Mouse (Mus musculus) erythroid progenitor cell, adult 5-6 weeks (primary cell): ENCODE data around the gene Fzd4. TPM values are rescaled to one million over a fixed set of nuclear protein-coding genes. Genes with fewer than 3 reads are reported as not detected.

ENCODE experiments used
- ATAC-seq: replicated peaks from 2 replicates; pipeline ENCODE4 v1.8.0; 2016; ENCODE audit warnings: moderate number of reproducible peaks, mild to moderate bottlenecking, moderate TSS enrichment, inconsistent platforms; ENCODE audit not compliant: poor library complexity, low FRiP score, severe bottlenecking
- total RNA-seq, 2 experiments: library from RNA; stranded (forward) in 1 of 2; stranded (reverse) in 1 of 2; fragments of 150-400 nt in 1 of 2; fragments of 186-747, 209-891 nt in 1 of 2; gene quantifications; 2 replicates each; pipeline versions ENCODE4 v1.2.3 to v1.2.4; 2015 to 2017; ENCODE audit warnings: low replicate concordance in 2 of 2

Fzd4 gene
- total RNA-seq (2015; ENCODE audit: low replicate concordance) (under 0.01 and 0.36 TPM in 2 replicates), total RNA-seq (2017; ENCODE audit: low replicate concordance) (0.26 TPM in 1 of 2 replicates, not detected in the other)

DNA sequence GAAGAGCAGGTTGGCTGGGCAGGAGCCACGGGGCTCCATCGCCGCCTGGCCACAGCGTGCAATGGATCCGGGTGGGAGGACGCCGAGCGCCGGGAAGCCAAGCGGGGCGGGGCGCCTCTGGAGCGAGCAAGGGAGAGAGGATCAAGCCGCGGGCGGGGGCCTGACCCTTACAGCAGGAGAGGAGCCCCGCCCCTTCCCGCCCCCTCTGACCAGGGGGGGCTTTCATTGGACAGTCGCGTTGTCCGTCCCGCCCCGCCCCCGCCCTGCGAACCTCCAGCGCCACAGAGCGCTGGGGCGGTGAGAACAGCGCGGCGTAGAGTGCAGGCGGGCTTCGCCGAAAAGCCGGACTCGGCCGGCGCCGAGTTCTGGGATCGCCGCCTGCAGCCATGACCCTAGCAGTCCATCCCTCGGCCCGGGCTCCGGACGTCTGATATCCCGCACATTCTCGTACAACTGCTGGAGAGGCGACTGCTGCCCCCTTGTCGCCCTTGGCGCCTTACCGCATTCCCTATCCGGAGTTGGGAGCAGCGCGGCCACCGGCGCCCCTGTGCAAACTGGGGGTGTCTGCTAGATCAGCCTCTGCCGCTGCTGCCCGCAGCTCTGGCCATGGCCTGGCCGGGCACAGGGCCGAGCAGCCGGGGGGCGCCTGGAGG, at the start of gene Fzd4, which contains the start of gene Tmem135:
Gene Fzd4 (plus strand): TSS at position 275 of the 653 bp plus-strand sequence.
Gene Tmem135 (minus strand): TSS at position 142 of the 653 bp plus-strand sequence.
- peak; percentile 46; the same call in 1 of the 2 replicates for ATAC-seq

DNA sequence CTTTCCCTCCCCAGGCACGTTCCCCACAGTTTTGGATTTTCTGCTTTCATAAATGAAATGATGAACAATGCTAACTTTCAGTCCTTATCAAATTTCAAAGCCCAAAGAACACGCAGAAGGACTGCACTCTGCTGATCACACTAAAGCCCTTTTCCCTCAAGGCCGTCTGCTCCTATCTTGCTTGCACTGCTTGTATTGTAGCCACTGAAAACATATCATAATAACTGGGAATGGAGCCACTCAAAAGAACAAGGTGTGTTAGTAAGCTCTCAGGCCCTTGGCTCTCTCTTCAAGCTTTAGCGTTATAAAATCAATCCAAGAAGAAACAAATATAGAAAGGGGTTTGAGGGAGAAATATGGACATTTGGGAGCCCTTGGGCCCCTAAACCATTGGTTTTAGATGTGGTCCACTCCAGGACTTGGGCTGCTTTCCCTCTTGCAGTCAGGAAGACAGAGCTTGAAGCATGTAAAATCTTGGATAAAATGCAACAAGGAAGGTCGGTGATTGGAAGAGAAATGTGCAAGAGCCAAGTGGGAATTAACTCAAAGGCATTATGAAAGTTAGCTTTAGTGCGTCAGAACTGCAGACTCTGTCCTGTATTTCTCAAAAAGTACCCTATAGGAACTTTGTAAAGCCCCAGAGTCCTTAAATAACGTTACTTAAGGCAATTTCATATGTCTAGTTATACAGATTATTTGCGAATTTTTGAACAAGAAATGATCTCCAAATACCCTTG, 48.5 kb upstream of the Fzd4 start:
- no peak for ATAC-seq

- no peak for ATAC-seq
Measured at GRCm38 (mm10) chr7:89356307-89356706, 47.8 kb upstream of the Fzd4 start.

DNA sequence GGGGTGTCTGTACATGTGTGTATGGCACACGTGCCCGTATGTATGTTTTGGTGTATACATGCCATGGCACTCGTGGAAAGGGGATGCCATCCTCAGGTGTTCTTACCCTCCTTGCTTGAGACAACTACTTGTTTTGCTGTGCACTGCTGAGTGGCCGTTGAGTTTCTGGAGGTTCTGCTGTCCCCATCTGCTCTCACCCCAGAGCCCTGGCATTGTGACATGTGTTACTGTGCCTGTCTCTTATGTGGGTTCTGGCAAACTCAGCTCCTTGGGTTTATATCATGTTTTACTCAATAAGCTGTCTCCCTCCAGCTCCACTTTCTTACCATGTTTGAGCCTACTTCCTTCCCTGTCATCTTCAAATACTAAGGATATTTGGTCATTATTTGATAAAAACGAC, 40.2 kb upstream of the Fzd4 start:
- ATAC-seq: no peak

DNA sequence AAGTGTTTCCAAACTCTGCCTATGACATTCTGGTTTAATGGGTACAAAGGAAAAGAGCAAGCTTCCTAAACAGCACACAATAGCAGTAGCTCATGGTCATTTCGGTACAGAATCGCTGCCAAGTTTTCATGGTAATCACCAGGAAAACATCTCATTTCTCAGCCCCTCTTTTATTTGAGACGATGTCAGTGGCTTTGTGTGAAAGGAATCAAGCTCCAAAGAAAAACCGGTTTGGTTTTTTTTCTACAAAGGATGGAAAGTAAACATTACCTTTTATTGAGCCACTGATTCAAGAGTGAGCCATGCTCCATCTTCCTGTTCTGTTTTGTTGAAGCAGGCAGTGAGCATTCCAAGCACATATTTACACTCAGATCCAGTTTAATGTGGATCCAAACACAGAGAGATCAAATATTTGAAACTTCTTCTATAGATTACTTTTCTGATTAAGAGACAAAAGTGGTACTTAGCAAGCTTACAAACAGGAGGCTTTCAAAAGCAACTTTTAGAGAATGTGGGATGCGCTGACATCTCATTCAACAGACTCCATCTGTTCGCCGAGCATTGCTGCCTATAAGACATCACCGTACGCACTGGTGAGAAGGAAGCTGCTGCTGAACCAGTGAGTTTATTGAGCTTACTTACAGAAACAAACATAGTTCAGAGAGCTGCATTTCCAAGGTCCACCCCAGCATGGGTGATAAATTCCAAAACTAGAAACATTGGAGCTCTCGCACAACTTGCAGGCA, 38.8 kb upstream of the Fzd4 start:
- ATAC-seq: no peak

DNA sequence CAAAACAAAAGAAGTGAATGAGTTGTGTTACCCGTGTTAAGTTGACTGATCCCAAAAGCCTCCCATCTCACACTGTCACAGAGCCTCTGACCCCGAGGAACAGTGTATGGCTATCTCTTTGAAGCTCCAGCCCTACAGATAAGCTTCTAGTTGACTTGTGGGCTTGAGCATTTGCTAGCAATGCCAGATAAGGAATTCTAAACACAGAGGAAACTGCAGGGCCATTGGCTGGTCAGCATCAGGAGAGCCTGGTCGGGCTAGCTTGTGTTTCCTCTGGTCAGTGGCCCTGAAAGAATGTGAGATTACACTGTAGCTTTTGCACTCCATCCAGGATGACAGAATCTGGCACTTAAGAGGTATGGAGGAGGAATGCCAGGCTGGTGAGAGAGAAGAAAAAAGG, 36.5 kb upstream of the Fzd4 start:
- ATAC-seq: no peak

- no peak for ATAC-seq
Measured at GRCm38 (mm10) chr7:89370086-89370485, 34.1 kb upstream of the Fzd4 start.

GRCm38 (mm10) chr7:89370917-89371316, 33.2 kb upstream of the Fzd4 start:
- ATAC-seq: no peak

DNA sequence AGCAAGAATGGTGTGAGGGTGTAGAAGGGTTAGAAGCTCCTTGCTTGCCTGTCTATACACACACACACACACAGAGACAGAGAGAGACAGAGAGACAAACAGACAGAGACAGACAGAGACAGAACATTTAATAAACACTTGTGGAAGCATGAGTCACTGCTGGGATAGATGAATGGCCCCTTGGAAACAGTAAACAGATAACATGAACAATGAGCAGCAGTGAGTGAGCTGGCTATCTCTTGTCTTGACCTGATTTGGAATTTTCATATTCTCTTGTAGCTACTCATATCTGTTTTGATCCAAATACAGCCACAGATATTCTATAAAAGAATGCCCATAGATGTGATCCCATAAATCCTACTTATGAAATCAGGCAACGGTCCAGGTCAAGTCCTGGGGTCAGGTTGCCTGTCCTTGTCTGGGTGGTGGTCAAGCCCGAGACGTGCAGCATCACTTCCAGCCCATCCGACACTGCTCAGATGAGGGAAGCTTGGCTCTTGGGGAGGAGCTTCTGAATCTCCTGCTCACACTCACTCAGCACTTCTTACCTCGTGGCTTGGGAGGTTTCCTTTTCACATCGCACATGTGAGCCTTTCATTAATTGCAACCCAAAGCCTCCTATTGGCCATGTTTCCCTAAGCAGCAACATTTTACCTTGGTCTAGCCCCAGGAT, 32.4 kb upstream of the Fzd4 start:
- no peak for ATAC-seq

DNA sequence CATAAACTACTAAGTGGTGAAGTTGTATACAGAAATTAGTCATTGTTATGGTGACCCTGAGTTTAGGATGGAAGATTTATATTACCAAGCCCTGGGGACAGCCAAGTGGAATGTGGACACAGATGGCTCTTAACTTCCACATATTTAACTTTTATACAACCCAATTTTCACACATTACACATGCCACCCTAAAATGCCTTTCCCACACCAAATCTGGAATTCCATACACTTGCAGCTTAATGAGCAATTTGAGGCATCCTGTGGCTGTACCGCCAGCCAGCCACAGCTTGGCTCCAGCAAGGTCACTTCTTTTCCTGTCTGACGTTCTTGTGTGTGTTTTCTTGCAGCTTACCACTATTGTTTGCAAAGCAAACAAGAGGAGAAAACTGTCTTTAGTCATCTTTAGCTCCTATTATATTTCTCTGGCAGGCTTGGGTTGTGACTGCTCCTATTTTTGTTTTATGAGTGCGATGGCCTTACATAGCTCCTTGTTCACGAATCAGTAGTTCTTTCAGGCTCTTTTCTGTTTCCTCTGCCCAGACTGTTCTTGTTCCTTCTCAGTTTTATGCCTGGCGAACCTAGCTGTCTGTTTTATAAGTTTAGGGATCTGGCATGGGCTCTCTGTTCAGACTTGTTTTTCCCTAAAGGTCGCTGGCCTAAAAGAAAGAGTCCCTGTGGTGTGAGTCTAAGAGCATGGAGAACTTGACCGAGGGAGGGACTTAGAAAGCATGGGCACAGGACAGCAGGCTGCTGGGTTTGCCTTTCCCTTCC, 23.0 kb upstream of the Fzd4 start:
- no peak for ATAC-seq

GRCm38 (mm10) chr7:89382892-89383291, 21.3 kb upstream of the Fzd4 start:
- no peak for ATAC-seq

GRCm38 (mm10) chr7:89388981-89389380, 15.2 kb upstream of the Fzd4 start:
- ATAC-seq: no peak

GRCm38 (mm10) chr7:89390660-89391059, 13.5 kb upstream of the Fzd4 start:
- ATAC-seq: no peak

- ATAC-seq: no peak
Measured at GRCm38 (mm10) chr7:89391281-89391680, 12.9 kb upstream of the Fzd4 start.

GRCm38 (mm10) chr7:89391831-89392230, 12.3 kb upstream of the Fzd4 start:
- no peak for ATAC-seq

GRCm38 (mm10) chr7:89392388-89392787, 11.8 kb upstream of the Fzd4 start:
- ATAC-seq: no peak

DNA sequence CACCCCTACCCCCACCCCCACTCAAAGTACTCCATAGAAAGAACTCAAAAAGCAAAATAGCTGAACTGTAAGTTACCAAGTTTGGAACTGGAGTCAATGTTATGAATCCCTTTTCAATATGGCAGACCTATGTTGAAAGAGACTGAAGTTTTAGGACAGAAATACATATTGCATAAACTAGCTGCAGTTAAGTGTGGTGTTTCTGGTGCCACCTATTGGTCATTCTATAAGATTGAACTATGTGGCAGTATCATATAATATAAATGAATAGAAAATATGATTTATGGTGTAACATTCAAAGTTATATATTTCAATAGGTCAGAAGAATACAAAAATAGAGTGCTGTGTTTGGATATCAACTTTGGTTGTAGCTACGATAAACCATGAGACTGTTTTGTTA, 11.3 kb upstream of the Fzd4 start:
- ATAC-seq: no peak

DNA sequence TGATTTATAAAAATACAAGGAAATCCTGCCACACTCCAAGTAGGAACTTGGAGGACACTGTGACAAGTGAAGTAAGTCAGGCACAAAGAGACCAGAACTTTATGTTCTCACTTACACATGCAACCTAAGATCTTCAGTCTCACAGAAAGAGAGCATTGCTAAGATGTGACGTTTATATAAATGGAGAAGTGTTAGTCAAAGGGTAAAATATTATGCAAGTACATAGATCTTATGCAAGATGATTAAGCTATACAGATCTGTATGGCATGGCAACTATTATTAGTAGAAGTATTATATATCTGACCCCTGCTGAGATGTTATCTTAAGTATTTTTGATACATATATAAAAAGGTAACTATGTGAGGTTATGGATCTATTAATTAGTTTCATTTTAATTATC, 8.8 kb upstream of the Fzd4 start:
- ATAC-seq: no peak

DNA sequence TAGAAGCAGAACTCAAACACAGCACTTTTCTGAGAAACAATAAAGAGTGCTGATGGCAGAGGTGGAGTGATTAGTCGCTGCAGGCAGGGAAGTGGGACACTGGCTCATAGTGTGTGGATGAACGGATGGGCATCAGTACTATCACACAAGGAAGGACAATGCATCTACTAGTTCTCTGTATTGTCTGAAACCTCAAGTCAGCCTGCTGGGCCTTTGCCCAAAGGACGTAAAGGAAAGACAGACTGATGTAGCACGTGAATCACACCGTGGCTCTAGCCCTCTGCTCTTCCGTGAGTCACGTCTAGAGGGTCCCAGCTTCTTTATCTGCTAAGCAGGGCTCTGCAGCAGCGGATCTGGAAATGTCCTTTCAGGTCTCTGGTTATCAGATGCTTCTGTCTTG, 7.8 kb upstream of the Fzd4 start:
- no peak for ATAC-seq
